Mouse (Mus musculus): Measurements from ENCODE around the gene Rhot1. TPM values are rescaled to one million over a fixed set of nuclear protein-coding genes. Genes with fewer than 3 reads are reported as not detected.

The Rhot1 gene
- total RNA-seq, 2 experiments from 2014 or later, result 62.6 to 63.8 TPM

Other genes with a start within 250 kb of the Rhot1 start
- gene Utp6, start 246.6 kb upstream of the Rhot1 start, total RNA-seq (2021), result 10 to 100 TPM; 29.4 to 29.5 TPM
- gene Suz12, start 215.9 kb upstream of the Rhot1 start, total RNA-seq (2021), result 10 to 100 TPM; 53.0 to 58.9 TPM
- gene Crlf3, start 128.0 kb upstream of the Rhot1 start, total RNA-seq (2021), result 10 to 100 TPM; 24.0 to 25.4 TPM
- gene Atad5, start 119.6 kb upstream of the Rhot1 start, total RNA-seq (2021), result 1 to 10 TPM; 8.2 to 8.8 TPM
- 10 to 100 TPM; 19.1 to 19.5 TPM for gene Tefm, start 66.8 kb upstream of the Rhot1 start, total RNA-seq (2021)
- 1 to 10 TPM; 3.6 to 4.3 TPM for gene Adap2, start 54.9 kb upstream of the Rhot1 start, total RNA-seq (2021)
- gene Rnf135, start 25.2 kb upstream of the Rhot1 start, total RNA-seq (2021), result 1 to 10 TPM; 5.2 to 8.5 TPM
- 1 to 10 TPM; 1.7 to 1.8 TPM for gene Rhbdl3, start 91.9 kb downstream of the Rhot1 start, total RNA-seq (2021)
- gene 5730455P16Rik, start 169.0 kb downstream of the Rhot1 start, total RNA-seq (2021), result 10 to 100 TPM; 15.2 to 17.5 TPM
- gene Zfp207, start 174.3 kb downstream of the Rhot1 start, total RNA-seq (2021), result 100 to 1,000 TPM; 101 to 112 TPM
- gene Psmd11, start 219.6 kb downstream of the Rhot1 start, total RNA-seq (2021), result 100 to 1,000 TPM; 104 to 111 TPM